Mouse (Mus musculus) C2C12 (cell line): Measurements from ENCODE around the gene Nat8f2. TPM values are rescaled to one million over a fixed set of nuclear protein-coding genes. Genes with fewer than 3 reads are reported as not detected.
"Not testable (repeated sequence)": the region's sequence is repeated elsewhere in the genome, so short reads cannot be mapped to it uniquely, and the experiment has no call there.

Experiments used
- H3K27me3 ChIP-seq: one replicate; pipeline ENCODE4 v1.6.1; 2011; ENCODE audit not compliant: control insufficient read depth, insufficient read depth, insufficient read length
- H3K36me3 ChIP-seq: one replicate; pipeline ENCODE4 v1.6.1; 2011; ENCODE audit not compliant: control insufficient read depth, insufficient read depth
- H3K4me3 ChIP-seq: one replicate; pipeline ENCODE4 v1.5.1; 2011; ENCODE audit warnings: mild to moderate bottlenecking, control low read depth; ENCODE audit not compliant: poor library complexity, insufficient read depth, severe bottlenecking
- H3K79me2 ChIP-seq: one replicate; pipeline ENCODE4 v1.6.1; 2011; ENCODE audit not compliant: control insufficient read depth, insufficient read depth
- H3K79me3 ChIP-seq: one replicate; pipeline ENCODE4 v1.6.1; 2011; ENCODE audit warnings: low read depth, control low read depth
- H3ac ChIP-seq: one replicate; pipeline ENCODE3; 2011; ENCODE audit warnings: low read depth; ENCODE audit not compliant: control insufficient read depth, insufficient read length
- CEBPB ChIP-seq: IDR thresholded peaks from one replicate; pipeline ENCODE4 v1.6.1; 2011; ENCODE audit warnings: low read depth, mild to moderate bottlenecking, control low read depth, moderate library complexity
- CTCF ChIP-seq: IDR thresholded peaks from one replicate; pipeline ENCODE4 v1.5.1; 2011; ENCODE audit not compliant: control insufficient read depth, insufficient read depth, insufficient read length
- FOSL1 ChIP-seq: IDR thresholded peaks from one replicate; pipeline ENCODE4 v1.8.0; 2011; ENCODE audit warnings: mild to moderate bottlenecking, low read length; ENCODE audit not compliant: poor library complexity, insufficient read depth, severe bottlenecking
- MAX ChIP-seq: IDR thresholded peaks from one replicate; pipeline ENCODE4 v1.6.1; 2011; ENCODE audit warnings: mild to moderate bottlenecking, control low read depth
- MYOD1 ChIP-seq: IDR thresholded peaks from one replicate; pipeline ENCODE4 v1.6.1; 2011; ENCODE audit warnings: low read depth; ENCODE audit not compliant: control insufficient read depth, insufficient read length
- MYOG ChIP-seq: IDR thresholded peaks from one replicate; pipeline ENCODE4 v1.6.1; 2011; ENCODE audit not compliant: control insufficient read depth, insufficient read length; ENCODE audit errors: extremely low read depth
- USF1 ChIP-seq: IDR thresholded peaks from one replicate; pipeline ENCODE4 v1.6.1; 2011; ENCODE audit warnings: low read depth, mild to moderate bottlenecking, control low read depth, moderate library complexity
- long read RNA-seq, 2 experiments: library from polyadenylated mRNA; unstranded; transcript quantifications; one replicate each; pipeline ENCODE4 v2.0.0; 2019 to 2020
- polyA plus RNA-seq: library from polyadenylated mRNA; unstranded; fragments of >200 nt; fragmentation: generic; extraction: Trizol; gene quantifications from one replicate; pipeline ENCODE4 v1.2.1, GENCODE M21; 2012; ENCODE audit warnings: missing spikeins

Gene Nat8f2
- polyA plus RNA-seq, result not detected
- long read RNA-seq, experiment 1, result 0 reads
- long read RNA-seq, experiment 2, result 0 reads

GRCm38 (mm10) chr6:85869006-85869405 is at the start of gene Nat8f2:
TSS of gene Nat8f2 (minus strand) at chr6:85869158.
- H3K36me3 ChIP-seq, H3K79me2 ChIP-seq, H3K4me3 ChIP-seq, H3K27me3 ChIP-seq, H3ac ChIP-seq, H3K79me3 ChIP-seq: not testable (repeated sequence)

GRCm38 (mm10) chr6:85918341-85918740 is 49.4 kb upstream of the Nat8f2 start:
- H3ac ChIP-seq, H3K4me3 ChIP-seq, H3K79me3 ChIP-seq, H3K27me3 ChIP-seq: not testable (repeated sequence)
- H3K79me2 ChIP-seq, result peaks cover 35% of the 10 kb centered on the region
- peaks cover 24% of the 10 kb centered on the region for H3K36me3 ChIP-seq

- peaks cover 9% of the 10 kb centered on the region for H3K79me3 ChIP-seq
- H3ac ChIP-seq, result no peak overlapping the region
- no peaks in the 10 kb centered on the region for H3K27me3 ChIP-seq
- TF ChIP-seq FOSL1 (no peak), MYOD1 (no peak)
- H3K79me2 ChIP-seq, result peaks cover 35% of the 10 kb centered on the region
- peak overlapping the region; percentile 49 for H3K4me3 ChIP-seq
- H3K36me3 ChIP-seq, result peaks cover 14% of the 10 kb centered on the region
Measured at GRCm38 (mm10) chr6:85916596-85916995, 47.6 kb upstream of the Nat8f2 start.

GRCm38 (mm10) chr6:85915539-85916513 is 46.9 kb upstream of the Nat8f2 start, which contains the start of gene Nat8f1:
TSS of gene Nat8f1 (minus strand) at chr6:85915687.
- TF ChIP-seq USF1 (peak; percentile 55), CTCF (peak; percentile 57), MAX (peak; percentile 34)
- Histone ChIP-seq H3K4me3 (peak within 1 kb of the TSS; percentile 49), H3ac (peak within 1 kb of the TSS; percentile 85), H3K79me2 (peaks cover 35% of the 10 kb centered on the region)
- not testable (repeated sequence) for H3K79me3 ChIP-seq, H3K27me3 ChIP-seq, H3K36me3 ChIP-seq

- TF ChIP-seq CEBPB (no peak), MAX (no peak), MYOG (no peak), FOSL1 (no peak), MYOD1 (no peak)
- peaks cover 9% of the 10 kb centered on the region for H3K79me3 ChIP-seq
- H3K36me3 ChIP-seq, result peaks cover 4% of the 10 kb centered on the region
- peak overlapping the region; percentile 49 for H3K4me3 ChIP-seq
- peak overlapping the region; percentile 74 for H3ac ChIP-seq
- H3K79me2 ChIP-seq, result peaks cover 35% of the 10 kb centered on the region
- H3K27me3 ChIP-seq, result no peaks in the 10 kb centered on the region
Measured at GRCm38 (mm10) chr6:85915141-85915538, 46.2 kb upstream of the Nat8f2 start.

GRCm38 (mm10) chr6:85911587-85911986 is 42.6 kb upstream of the Nat8f2 start, which contains the start of gene Tprkb:
TSS of gene Tprkb (plus strand) at chr6:85911865.
- no peak within 1 kb of the TSS for H3ac ChIP-seq
- peaks cover 7% of the 10 kb centered on the region for H3K27me3 ChIP-seq
- H3K79me2 ChIP-seq, result peaks cover 8% of the 10 kb centered on the region
- TF ChIP-seq MYOD1, result no peak
- no peak for TF ChIP-seq CEBPB
- no peak for TF ChIP-seq USF1
- no peak for TF ChIP-seq MYOG
- no peak for TF ChIP-seq MAX
- TF ChIP-seq FOSL1, result no peak
- TF ChIP-seq CTCF, result no peak
- H3K79me3 ChIP-seq, result peaks cover 3% of the 10 kb centered on the region
- no peak within 1 kb of the TSS for H3K4me3 ChIP-seq
- no peaks in the 10 kb centered on the region for H3K36me3 ChIP-seq
